Mouse (Mus musculus) layer of hippocampus, postnatal 10 days (tissue): Measurements from ENCODE around the gene Rtl1. TPM values are rescaled to one million over a fixed set of nuclear protein-coding genes. Genes with fewer than 3 reads are reported as not detected.

Experiments
- DNase-seq, 2 experiments: peaks; one replicate each; pipeline ENCODE4 v3.0.0; 2021; ENCODE audit warnings: low spot score in 2 of 2
- total RNA-seq, 2 experiments: library from RNA; stranded (reverse); gene quantifications; 2 replicates each; pipeline ENCODE4 v1.2.3; 2021

Gene Rtl1
- total RNA-seq, 2 experiments from 2014 or later, result 0.05 to 0.09 TPM

GRCm38 (mm10) chr12:109582185-109582584 is 17.9 kb downstream of the Rtl1 start:
- no peak for DNase-seq

DNA sequence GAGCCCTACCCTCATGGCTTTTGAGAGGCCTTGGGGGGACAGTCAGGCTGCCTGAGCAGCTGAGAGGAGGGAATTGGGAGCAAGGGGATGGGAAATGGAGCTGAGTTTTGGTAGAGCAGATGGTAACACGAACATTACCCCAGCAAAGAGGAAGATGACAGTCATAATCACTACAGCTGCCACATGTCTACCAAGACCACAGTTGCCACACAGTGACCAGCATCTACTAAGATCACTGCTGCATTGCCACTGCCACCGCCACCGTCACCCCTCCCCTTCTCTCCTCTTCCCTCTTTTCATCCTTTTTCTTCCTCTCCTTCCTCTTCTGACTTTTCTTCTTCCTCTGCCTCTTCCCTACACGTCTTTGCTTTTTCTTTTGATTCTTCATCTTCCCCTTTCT is 27.9 kb downstream of the Rtl1 start:
- no peak for DNase-seq

DNA sequence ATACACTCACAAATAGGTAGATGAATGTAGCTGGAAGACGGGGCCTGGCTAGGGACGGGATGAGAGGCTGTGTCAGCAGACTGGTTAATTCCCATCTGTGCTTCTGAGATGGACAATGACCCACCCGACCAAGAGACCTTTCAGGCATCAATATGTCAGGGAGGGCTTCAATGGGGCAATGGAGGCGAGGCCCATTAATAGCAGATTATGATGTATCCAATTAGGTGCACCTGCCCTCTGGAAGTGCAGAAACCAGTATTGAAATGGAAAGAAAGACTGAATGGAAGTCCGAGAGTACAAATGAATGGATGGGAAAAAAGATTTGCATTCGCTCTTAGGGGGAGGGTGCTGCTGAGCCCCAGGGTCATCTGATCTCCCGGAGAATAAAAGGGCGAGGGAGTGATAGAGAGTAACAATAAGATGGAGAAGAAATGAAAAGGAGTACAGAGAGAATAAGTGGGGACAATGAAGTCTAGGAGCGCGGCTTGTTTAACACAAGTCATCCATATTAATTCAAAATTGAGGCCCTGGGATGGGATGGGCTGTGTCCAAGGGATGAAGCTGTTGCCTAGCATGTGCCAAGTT is 39.9 kb downstream of the Rtl1 start:
- no peak for DNase-seq

DNA sequence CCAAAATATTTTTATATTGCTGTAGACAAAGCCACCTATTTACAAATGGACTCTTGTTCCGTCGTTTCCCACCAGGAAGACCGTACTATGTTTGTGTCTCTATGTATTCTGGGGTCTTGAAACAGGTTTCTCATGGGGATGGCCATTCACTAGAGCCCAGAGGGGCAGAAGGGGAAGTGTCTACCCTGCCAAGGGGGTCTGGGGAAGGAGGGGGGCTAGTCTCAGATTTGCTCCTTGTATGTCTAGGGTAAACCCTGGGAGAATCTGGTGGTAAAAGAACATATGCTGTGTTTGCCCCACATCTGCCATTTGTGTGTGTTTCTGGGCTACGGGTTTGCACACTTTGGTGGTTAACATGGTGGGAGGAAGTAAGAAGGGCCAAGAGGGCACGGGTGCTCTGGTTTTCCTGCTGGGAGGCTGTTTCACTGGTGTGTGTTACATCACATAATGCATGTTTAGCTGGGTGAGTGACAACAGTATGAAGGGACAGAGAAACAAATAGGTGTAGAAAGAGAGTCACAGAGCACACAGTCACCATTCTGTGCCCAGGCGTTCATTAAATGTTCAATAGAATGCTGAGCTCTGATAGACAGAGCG is 41.1 kb downstream of the Rtl1 start:
- DNase-seq, result no peak

DNA sequence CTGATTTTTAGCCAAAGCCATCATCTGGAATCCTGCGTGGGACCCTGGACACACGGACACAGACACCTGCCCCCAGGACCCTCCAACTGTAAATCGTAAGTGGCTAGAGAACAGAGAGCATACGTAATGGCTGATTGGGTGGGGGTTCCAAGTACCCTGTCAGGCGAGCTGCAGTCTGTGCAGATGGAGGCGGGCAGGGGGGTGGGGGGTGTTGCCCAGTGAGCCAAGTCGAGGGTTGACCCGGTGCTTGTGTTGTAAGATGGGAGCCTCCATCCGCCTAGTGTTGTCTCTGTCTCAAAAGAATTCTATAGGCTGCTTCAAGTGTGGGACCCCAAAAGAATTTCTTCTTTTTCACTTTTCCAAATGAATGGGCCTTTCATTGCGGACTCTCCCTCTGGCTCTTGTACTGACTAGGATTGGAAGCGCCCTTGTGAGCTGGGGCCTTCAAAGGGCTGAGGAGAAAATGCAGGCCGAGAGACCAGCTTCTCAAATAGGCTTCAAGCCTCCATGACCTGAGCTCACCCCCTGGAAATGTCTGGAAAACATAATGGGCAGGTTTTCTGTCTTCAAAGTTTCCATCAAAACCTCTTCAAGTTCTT is 41.8 kb downstream of the Rtl1 start:
- DNase-seq, result no peak

GRCm38 (mm10) chr12:109555837-109556409 is 44.2 kb downstream of the Rtl1 start:
- DNase-seq, result no peak

DNA sequence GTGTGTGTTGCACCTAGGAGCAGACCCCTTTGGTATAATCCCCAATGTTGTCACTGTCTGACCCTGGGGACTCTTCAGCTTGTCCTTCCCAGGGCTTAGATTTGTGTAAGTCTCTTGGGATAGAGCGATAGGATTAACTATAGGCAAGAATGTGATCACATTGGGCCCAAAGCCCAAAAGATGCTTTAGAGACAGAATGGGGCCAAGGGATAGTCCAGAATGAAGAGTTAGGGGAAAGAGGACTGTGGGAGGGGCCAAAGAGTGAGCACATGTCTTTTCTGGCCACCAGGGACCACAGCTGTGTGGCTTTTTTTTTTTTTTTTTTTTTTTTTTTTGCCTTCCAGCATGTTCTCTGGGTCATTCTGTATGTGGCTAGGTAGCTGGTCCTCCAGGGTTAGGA is 46.6 kb downstream of the Rtl1 start:
- no peak for DNase-seq

- DNase-seq, result no peak
Observed at GRCm38 (mm10) chr12:109552754-109553525, 47.2 kb downstream of the Rtl1 start.

- DNase-seq, result no peak
Observed at GRCm38 (mm10) chr12:109551771-109552170, 48.4 kb downstream of the Rtl1 start.

- no peak for DNase-seq
Observed at GRCm38 (mm10) chr12:109547085-109547484, 53.0 kb downstream of the Rtl1 start.

GRCm38 (mm10) chr12:109545875-109546732 is 54.0 kb downstream of the Rtl1 start:
- peak in 1 of 2 experiments; percentile 29 for DNase-seq

DNA sequence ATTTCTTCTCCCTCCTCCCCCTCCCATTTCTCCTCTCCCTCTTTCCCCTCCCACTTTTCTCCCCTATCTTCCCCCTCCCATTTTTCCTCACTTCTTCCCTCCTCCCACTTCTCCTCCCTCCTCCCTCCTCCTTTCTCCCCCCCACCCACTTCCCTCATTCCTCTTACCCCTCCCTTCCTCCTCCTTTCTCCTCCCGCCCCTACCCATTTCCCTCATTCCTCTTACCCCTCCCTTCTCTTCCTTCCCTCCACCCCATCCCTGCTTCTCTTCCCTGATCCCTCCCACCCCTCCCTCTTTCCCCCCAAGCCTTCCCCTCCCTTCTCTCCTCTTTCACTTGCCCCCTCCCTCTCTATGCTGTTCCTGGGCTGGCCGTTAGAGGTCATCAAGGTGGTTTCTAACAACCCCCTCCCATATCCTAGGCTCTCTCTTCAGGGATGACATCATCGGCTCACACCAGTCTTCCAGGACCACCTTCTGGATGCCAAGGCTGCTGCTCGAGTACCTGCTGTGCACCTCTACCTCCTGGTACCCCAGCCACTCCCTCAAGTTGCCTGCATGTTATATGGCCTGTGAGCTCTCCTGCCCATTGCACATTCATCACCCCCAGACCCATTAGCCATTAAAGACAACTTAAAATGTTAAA is 56.7 kb downstream of the Rtl1 start:
- no peak for DNase-seq

GRCm38 (mm10) chr12:109542635-109543249 is 57.4 kb downstream of the Rtl1 start:
- peak; percentile 74 to 79 for DNase-seq

GRCm38 (mm10) chr12:109542011-109542410 is 58.1 kb downstream of the Rtl1 start:
- peak; percentile 51 to 59 for DNase-seq

DNA sequence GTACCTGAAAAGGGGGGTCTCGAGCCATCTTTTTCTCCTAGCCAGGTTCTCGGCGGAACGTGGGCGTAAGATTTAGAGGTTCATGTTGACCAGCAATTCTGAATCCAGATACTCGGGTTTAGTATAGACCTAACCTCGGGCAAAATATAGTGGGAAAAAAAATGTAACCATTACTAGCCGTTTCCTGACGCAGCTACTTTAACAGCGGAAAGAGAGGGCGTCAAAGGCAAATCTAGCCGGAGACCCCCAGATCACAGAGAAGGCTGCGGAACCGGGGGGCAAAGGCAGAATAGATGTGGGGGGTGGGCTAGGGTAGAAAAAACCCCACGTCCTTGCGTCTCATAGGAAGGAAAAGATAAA is 58.6 kb downstream of the Rtl1 start:
- DNase-seq, result no peak

GRCm38 (mm10) chr12:109540739-109541539 is 59.2 kb downstream of the Rtl1 start:
- DNase-seq, result peak in 1 of 2 experiments; percentile 60

DNA sequence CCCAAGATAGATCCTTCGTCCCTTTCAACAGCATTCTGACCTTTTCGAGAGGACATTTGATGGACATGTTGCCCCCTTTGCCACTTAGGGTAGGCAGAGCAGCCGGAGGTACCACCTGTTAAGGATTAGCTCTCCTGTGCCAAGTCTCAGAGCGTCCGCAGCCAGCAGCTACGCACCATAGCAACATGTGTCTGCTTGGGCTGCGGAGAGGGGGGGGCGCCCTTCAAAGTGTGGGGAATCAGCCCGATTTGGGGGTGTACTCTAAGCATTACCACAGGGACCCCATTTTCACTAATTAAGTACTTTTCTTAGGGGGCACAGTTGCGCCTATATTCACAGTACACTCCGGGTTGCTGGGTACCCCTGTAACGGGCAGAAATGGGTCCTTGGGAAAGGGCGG is 60.2 kb downstream of the Rtl1 start:
- DNase-seq, result no peak
